Mouse (Mus musculus): Measurements from ENCODE around the gene Slc22a16.
A peak's percentile ranks its signal among the peaks of the same experiment; 100 is the strongest.
"Not testable (repeated sequence)": the region's sequence is repeated elsewhere in the genome, so short reads cannot be mapped to it uniquely, and the experiment has no call there.

Slc22a16 gene

GRCm38 (mm10) chr10:40570036-40570435 lies at the start of gene Slc22a16:
Gene Slc22a16, plus strand, starts transcription at chr10:40570336.
- DNase-seq = no peak

- no peak for DNase-seq
Measured at GRCm38 (mm10) chr10:40521579-40521978, 48.6 kb upstream of the Slc22a16 start.

DNA sequence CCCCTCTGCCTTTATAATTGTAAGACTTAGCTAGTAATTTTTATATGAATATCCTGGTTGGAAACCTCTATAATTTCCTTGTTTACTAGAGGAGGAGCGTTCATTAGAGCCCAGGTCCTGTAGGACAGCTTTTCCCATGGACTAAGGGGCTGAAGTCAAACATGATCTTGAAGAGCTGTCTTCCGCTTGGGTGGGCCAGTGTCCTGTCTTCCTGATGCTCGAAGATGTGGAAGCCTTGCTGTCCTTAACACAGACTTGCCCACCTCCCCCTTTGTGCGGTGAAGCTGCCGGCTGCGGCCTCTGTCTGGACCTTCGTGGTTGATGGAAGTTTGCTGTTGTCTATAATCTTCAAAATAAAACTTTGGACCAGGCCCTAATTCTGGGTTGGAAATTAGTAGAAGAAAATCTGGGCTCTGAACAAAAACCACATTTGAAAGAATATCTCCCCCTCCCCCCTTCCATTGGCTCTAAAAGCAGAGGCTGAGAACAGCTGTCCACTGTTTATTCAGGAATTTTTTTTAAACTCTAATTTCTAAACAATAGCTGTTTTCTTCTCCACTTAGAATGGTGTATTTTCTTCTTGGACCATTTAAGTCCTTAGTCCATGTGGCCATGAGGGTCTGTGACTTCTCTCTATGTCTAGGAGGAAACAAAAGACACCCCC lies 46.7 kb upstream of the Slc22a16 start:
- no peak for DNase-seq

DNA sequence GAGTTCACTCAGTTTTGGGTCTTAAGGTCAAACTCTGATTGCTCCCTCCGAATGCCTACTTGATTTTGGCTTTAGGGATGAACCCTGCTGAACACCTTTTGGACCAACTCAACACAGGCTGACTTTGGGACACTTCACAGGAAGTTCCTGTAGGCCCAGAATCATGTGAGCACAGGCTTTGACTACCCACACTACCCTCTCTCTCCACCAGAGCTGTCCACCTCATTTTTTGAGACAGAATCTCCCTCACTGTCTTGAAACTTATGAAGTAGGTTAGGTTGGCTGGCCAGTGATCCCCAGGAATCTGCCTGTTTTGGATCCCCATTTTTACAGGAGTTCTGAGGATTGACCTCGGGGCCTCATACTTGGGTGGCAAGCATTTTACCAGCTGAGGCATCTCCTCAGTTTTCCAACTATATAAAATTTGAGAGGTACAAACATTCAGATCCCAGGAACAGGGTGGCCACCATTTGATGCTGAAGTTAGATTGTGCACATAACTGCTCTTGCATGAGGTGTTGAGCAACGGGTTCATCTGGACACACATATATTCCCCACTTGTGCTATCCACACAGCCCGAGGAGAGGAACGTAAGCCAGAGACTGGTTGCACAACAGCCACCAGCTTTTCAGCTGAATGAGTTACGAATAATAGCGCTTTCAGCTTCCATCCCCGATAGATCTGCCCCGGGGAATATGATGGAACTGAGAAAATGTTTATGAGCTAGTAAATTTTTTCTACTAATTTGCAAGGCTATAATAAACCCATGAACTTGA lies 45.9 kb upstream of the Slc22a16 start:
- no peak for DNase-seq

- DNase-seq = peak; percentile 52 to 72
Measured at GRCm38 (mm10) chr10:40524991-40525390, 45.1 kb upstream of the Slc22a16 start.

- no peak for DNase-seq
Measured at GRCm38 (mm10) chr10:40525616-40526155, 44.5 kb upstream of the Slc22a16 start.

- no peak for DNase-seq
Measured at GRCm38 (mm10) chr10:40526301-40526761, 43.8 kb upstream of the Slc22a16 start.

DNA sequence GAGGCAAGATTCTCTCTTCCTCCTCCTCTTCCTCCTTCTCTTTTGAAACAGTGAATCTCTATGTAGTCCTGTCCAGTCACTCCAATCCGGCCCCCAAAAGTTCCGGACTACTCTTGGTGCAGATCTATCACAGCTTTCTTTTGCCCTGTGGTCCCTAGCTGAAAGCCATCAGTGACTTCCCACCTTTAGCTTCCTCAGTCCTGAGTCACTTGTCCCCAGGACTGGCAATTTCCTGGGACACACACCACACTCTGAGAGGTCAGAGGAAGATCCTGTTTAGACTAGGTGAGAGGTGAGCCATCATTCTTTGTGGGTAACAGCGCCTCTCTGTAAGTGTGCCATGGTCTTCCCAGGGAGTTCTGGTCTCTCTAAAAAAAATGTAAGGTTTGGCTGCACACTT lies 43.1 kb upstream of the Slc22a16 start:
- DNase-seq = no peak

- no peak for DNase-seq
Measured at GRCm38 (mm10) chr10:40527573-40527972, 42.6 kb upstream of the Slc22a16 start.

DNA sequence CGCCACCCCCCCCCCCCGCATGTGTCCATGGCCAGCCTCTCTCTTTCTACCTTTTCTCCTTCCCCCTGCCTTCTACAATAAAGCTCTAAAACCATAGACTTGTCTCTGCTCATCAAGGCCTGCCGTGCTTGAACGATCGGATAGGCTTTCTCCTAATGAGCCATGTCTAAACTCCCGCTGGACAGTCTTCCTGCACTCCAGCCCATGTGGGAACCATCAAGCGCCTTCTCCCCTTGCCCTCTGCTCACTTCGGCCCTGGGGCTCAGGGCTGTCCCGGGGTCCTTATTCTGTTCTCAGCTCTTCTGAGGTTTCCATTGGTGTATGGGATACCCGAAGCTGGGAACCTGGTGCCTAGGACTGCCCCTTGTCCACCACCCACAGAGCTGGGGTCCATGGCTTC lies 41.5 kb upstream of the Slc22a16 start:
- DNase-seq = no peak

DNA sequence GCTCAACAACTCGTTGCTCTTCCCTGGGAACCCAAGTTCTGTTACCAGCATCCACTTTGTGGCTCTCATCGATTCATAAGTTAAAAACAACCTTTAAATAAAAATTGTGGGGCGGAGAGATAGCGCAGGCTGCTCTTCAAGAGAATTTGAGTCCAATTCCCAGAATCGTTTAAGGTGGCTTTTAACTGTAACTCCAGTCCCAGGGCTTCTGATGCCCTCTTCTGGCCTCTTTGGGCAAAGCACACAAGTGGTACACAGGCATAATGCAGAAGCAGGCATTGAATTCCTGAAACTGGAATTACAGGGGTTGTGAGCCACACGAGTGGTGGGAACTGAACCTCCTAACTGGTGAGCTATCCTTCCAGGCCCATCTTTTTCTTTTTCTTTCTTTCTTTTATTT lies 40.5 kb upstream of the Slc22a16 start:
- DNase-seq = peak in 1 of 2 experiments; percentile 22

- no peak for DNase-seq
Measured at GRCm38 (mm10) chr10:40530661-40531060, 39.5 kb upstream of the Slc22a16 start.

DNA sequence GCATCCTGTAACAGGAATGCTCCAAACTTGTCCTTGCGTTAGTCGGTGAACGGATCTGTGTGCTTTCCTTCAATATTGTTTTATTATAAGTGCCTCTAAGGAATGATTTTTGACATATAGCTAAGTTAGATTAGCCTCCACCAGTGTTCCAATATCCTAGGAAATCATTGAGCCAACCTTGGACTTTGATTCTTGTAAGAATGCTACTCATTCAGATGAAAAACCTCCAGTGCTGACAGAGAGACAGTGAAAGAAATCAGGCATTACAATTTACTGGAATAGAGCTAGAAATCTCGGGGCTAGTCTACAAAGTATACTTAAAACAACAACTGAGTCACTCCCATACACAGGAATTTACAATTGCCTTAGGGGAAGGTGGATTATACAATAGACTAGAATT lies 37.5 kb upstream of the Slc22a16 start:
- DNase-seq = not testable (repeated sequence)

GRCm38 (mm10) chr10:40541351-40541750 lies 28.8 kb upstream of the Slc22a16 start:
- DNase-seq = no peak

- no peak for DNase-seq
Measured at GRCm38 (mm10) chr10:40549317-40549716, 20.8 kb upstream of the Slc22a16 start.

DNA sequence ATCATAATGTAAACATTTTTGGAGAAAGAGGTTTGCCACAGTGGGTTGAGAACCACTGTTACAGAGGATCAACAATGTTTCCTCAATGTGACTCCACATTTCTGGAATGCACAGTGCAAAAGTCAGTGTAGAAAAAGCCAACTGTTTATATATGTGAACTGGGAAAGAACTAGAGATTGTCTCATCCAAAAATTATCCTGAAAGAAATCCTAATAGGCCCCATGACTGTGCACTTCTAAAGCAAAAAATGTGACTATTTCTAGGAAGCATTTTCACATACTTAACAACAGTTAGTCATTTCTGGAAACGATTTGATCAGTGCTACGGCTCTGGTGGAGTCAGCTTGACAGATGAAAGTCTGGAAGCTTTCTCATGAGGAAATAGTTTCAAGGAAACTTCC lies 18.3 kb upstream of the Slc22a16 start:
- no peak for DNase-seq

GRCm38 (mm10) chr10:40565695-40566094 lies 4.4 kb upstream of the Slc22a16 start:
- DNase-seq = not testable (repeated sequence)

GRCm38 (mm10) chr10:40575912-40576634 lies 5.9 kb downstream of the Slc22a16 start:
- no peak for DNase-seq

- no peak for DNase-seq
Measured at GRCm38 (mm10) chr10:40583584-40584255, 13.6 kb downstream of the Slc22a16 start.

DNA sequence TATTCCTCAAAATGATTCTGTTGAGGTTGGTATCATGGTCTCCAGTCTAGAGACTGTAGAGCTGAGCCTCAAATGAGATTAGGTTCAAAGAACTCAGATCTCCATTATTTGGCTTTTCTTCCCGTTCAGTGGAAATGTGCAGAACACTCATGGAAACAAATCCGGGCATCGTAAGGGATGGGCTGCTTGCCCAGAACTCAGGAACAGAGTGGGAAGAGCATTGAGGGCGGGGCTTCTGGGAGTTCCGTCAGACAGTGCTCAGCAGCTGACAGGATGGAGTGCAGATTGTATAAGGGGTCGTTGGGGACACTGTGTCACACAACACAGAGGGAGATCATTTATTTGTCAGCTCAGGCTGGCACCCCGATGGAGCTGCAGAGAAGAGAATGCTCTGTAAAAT lies 22.1 kb downstream of the Slc22a16 start:
- no peak for DNase-seq

DNA sequence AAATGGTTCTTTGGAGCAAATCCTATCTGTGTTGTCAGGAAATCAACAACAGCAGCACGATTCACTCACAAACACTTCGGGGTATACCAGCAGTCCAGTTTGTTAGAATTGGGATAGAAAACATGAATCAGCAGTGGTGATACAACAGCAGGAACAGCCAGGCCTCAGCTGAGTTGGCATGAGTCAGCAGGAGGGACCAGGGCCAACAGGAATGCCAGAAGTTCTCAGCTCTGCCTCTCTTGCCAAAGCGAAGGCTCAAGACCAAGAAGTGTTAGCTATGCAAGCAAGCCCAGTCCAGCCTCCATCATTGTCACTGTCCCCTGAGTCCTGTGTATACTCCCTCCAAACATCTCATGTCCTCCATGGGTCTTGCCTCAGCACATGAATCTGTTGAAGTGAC lies 27.0 kb downstream of the Slc22a16 start:
- DNase-seq = no peak

- no peak for DNase-seq
Measured at GRCm38 (mm10) chr10:40604706-40605394, 34.7 kb downstream of the Slc22a16 start.

Measured in cerebellum, adult 18-20 months (tissue).